Mouse (Mus musculus): Measurements from ENCODE around the gene Tmem107. TPM values are rescaled to one million over a fixed set of nuclear protein-coding genes. Genes with fewer than 3 reads are reported as not detected.
A peak's percentile ranks its signal among the peaks of the same experiment; 100 is the strongest.

Gene Tmem107
- polyA plus RNA-seq, 1 experiment from 2014 or later = 62.2 TPM

GRCm38 (mm10) chr11:69105227-69105626 is 34.6 kb downstream of the Tmem107 start:
- H3K4me3 ChIP-seq (ENCODE audit: low read length) = no peak overlapping the region
- no peak overlapping the region for H3K9ac ChIP-seq (ENCODE audit: low read depth, low read length)
- H3K27ac ChIP-seq (ENCODE audit: low read depth, low read length) = no peak overlapping the region
- no peaks in the 10 kb centered on the region for H3K9me3 ChIP-seq (ENCODE audit: control insufficient read depth, low read length)
- H3K36me3 ChIP-seq (ENCODE audit: control insufficient read depth, insufficient read depth, low read length) = peaks cover 84% of the 10 kb centered on the region
- no peaks in the 10 kb centered on the region for H3K27me3 ChIP-seq (ENCODE audit: control insufficient read depth, insufficient read depth, low read length)
- no peak for ATAC-seq (ENCODE audit: low FRiP score, low TSS enrichment)
- WGBS = 90% methylated on average over 6 of the region's 6 CpGs
- peaks cover 6% of the 10 kb centered on the region for H3K4me1 ChIP-seq (ENCODE audit: control insufficient read depth, insufficient read depth, low read length)
- no peak overlapping the region for H3K4me2 ChIP-seq (replicated peaks; ENCODE audit: low read depth, low read length)

GRCm38 (mm10) chr11:69105796-69106195 is 35.2 kb downstream of the Tmem107 start:
- no peak for ATAC-seq (ENCODE audit: low FRiP score, low TSS enrichment)
- H3K27ac ChIP-seq (ENCODE audit: low read depth, low read length) = no peak overlapping the region
- WGBS = 83% methylated on average over 2 of the region's 2 CpGs
- peaks cover 81% of the 10 kb centered on the region for H3K36me3 ChIP-seq (ENCODE audit: control insufficient read depth, insufficient read depth, low read length)
- no peak overlapping the region for H3K9ac ChIP-seq (ENCODE audit: low read depth, low read length)
- H3K27me3 ChIP-seq (ENCODE audit: control insufficient read depth, insufficient read depth, low read length) = no peaks in the 10 kb centered on the region
- H3K9me3 ChIP-seq (ENCODE audit: control insufficient read depth, low read length) = no peaks in the 10 kb centered on the region
- H3K4me3 ChIP-seq (ENCODE audit: low read length) = no peak overlapping the region
- peaks cover under 1% of the 10 kb centered on the region for H3K4me1 ChIP-seq (ENCODE audit: control insufficient read depth, insufficient read depth, low read length)
- H3K4me2 ChIP-seq (replicated peaks; ENCODE audit: low read depth, low read length) = no peak overlapping the region

- Histone ChIP-seq H3K4me1 (ENCODE audit: control insufficient read depth, insufficient read depth, low read length) (no peaks in the 10 kb centered on the region), H3K27me3 (ENCODE audit: control insufficient read depth, insufficient read depth, low read length) (no peaks in the 10 kb centered on the region), H3K36me3 (ENCODE audit: control insufficient read depth, insufficient read depth, low read length) (peaks cover 76% of the 10 kb centered on the region), H3K9me3 (ENCODE audit: control insufficient read depth, low read length) (no peaks in the 10 kb centered on the region), H3K27ac (ENCODE audit: low read depth, low read length) (no peak overlapping the region), H3K4me2 (replicated peaks; ENCODE audit: low read depth, low read length) (no peak overlapping the region), H3K4me3 (ENCODE audit: low read length) (no peak overlapping the region), H3K9ac (ENCODE audit: low read depth, low read length) (no peak overlapping the region)
- WGBS = 94% methylated on average over 11 of the region's 11 CpGs
- ATAC-seq (ENCODE audit: low FRiP score, low TSS enrichment) = no peak
These were observed 35.7 kb downstream of the Tmem107 start for GRCm38 (mm10) chr11:69106299-69106698.

GRCm38 (mm10) chr11:69106842-69107241 is 36.2 kb downstream of the Tmem107 start:
- ATAC-seq (ENCODE audit: low FRiP score, low TSS enrichment) = no peak
- Histone ChIP-seq H3K36me3 (ENCODE audit: control insufficient read depth, insufficient read depth, low read length) (peaks cover 71% of the 10 kb centered on the region), H3K27ac (ENCODE audit: low read depth, low read length) (no peak overlapping the region), H3K4me3 (ENCODE audit: low read length) (no peak overlapping the region), H3K27me3 (ENCODE audit: control insufficient read depth, insufficient read depth, low read length) (no peaks in the 10 kb centered on the region), H3K4me1 (ENCODE audit: control insufficient read depth, insufficient read depth, low read length) (no peaks in the 10 kb centered on the region), H3K9me3 (ENCODE audit: control insufficient read depth, low read length) (no peaks in the 10 kb centered on the region), H3K9ac (ENCODE audit: low read depth, low read length) (no peak overlapping the region), H3K4me2 (replicated peaks; ENCODE audit: low read depth, low read length) (no peak overlapping the region)
- 90% methylated on average over 11 of the region's 11 CpGs for WGBS

GRCm38 (mm10) chr11:69107676-69108075 is 37.1 kb downstream of the Tmem107 start:
- peaks cover 4% of the 10 kb centered on the region; the same call in 1 of the 2 replicates for H3K27me3 ChIP-seq (ENCODE audit: control insufficient read depth, insufficient read depth, low read length)
- H3K4me2 ChIP-seq (replicated peaks; ENCODE audit: low read depth, low read length) = no peak overlapping the region
- H3K9me3 ChIP-seq (ENCODE audit: control insufficient read depth, low read length) = no peaks in the 10 kb centered on the region
- no peak overlapping the region for H3K9ac ChIP-seq (ENCODE audit: low read depth, low read length)
- no peak overlapping the region for H3K4me3 ChIP-seq (ENCODE audit: low read length)
- H3K36me3 ChIP-seq (ENCODE audit: control insufficient read depth, insufficient read depth, low read length) = peaks cover 62% of the 10 kb centered on the region
- no peaks in the 10 kb centered on the region for H3K4me1 ChIP-seq (ENCODE audit: control insufficient read depth, insufficient read depth, low read length)
- WGBS = 90% methylated on average over 11 of the region's 11 CpGs
- ATAC-seq (ENCODE audit: low FRiP score, low TSS enrichment) = no peak
- no peak overlapping the region for H3K27ac ChIP-seq (ENCODE audit: low read depth, low read length)

GRCm38 (mm10) chr11:69108223-69108622 is 37.6 kb downstream of the Tmem107 start:
- no peak overlapping the region for H3K4me2 ChIP-seq (replicated peaks; ENCODE audit: low read depth, low read length)
- H3K9me3 ChIP-seq (ENCODE audit: control insufficient read depth, low read length) = no peaks in the 10 kb centered on the region
- H3K36me3 ChIP-seq (ENCODE audit: control insufficient read depth, insufficient read depth, low read length) = peaks cover 57% of the 10 kb centered on the region
- H3K27me3 ChIP-seq (ENCODE audit: control insufficient read depth, insufficient read depth, low read length) = peaks cover 4% of the 10 kb centered on the region; the same call in 1 of the 2 replicates
- no peak overlapping the region for H3K27ac ChIP-seq (ENCODE audit: low read depth, low read length)
- WGBS = 84% methylated on average over 9 of the region's 9 CpGs
- H3K4me3 ChIP-seq (ENCODE audit: low read length) = no peak overlapping the region
- H3K4me1 ChIP-seq (ENCODE audit: control insufficient read depth, insufficient read depth, low read length) = no peaks in the 10 kb centered on the region
- ATAC-seq (ENCODE audit: low FRiP score, low TSS enrichment) = no peak
- H3K9ac ChIP-seq (ENCODE audit: low read depth, low read length) = no peak overlapping the region

GRCm38 (mm10) chr11:69109032-69109900 is 38.7 kb downstream of the Tmem107 start:
- Histone ChIP-seq H3K4me2 (replicated peaks; ENCODE audit: low read depth, low read length) (no peak overlapping the region), H3K27ac (ENCODE audit: low read depth, low read length) (no peak overlapping the region), H3K36me3 (ENCODE audit: control insufficient read depth, insufficient read depth, low read length) (peaks cover 46% of the 10 kb centered on the region), H3K9ac (ENCODE audit: low read depth, low read length) (no peak overlapping the region), H3K9me3 (ENCODE audit: control insufficient read depth, low read length) (no peaks in the 10 kb centered on the region), H3K4me3 (ENCODE audit: low read length) (no peak overlapping the region), H3K27me3 (ENCODE audit: control insufficient read depth, insufficient read depth, low read length) (peaks cover 4% of the 10 kb centered on the region; the same call in 1 of the 2 replicates), H3K4me1 (ENCODE audit: control insufficient read depth, insufficient read depth, low read length) (no peaks in the 10 kb centered on the region)
- peak; percentile 21; the same call in 1 of the 2 replicates for ATAC-seq (ENCODE audit: low FRiP score, low TSS enrichment)
- WGBS = 85% methylated on average over 13 of the region's 13 CpGs

- H3K4me1 ChIP-seq (ENCODE audit: control insufficient read depth, insufficient read depth, low read length) = no peaks in the 10 kb centered on the region
- no peak overlapping the region for H3K27ac ChIP-seq (ENCODE audit: low read depth, low read length)
- ATAC-seq (ENCODE audit: low FRiP score, low TSS enrichment) = peak; percentile 77
- peaks cover 34% of the 10 kb centered on the region for H3K36me3 ChIP-seq (ENCODE audit: control insufficient read depth, insufficient read depth, low read length)
- peak overlapping the region; percentile 58 for H3K4me3 ChIP-seq (ENCODE audit: low read length)
- H3K27me3 ChIP-seq (ENCODE audit: control insufficient read depth, insufficient read depth, low read length) = peaks cover 4% of the 10 kb centered on the region; the same call in 1 of the 2 replicates
- H3K4me2 ChIP-seq (replicated peaks; ENCODE audit: low read depth, low read length) = peak overlapping the region; percentile 51
- peak overlapping the region; percentile 38; the same call in 1 of the 2 replicates for H3K9ac ChIP-seq (ENCODE audit: low read depth, low read length)
- under 1% methylated on average over 30 of the region's 30 CpGs for WGBS
- no peaks in the 10 kb centered on the region for H3K9me3 ChIP-seq (ENCODE audit: control insufficient read depth, low read length)
These were observed 39.9 kb downstream of the Tmem107 start for GRCm38 (mm10) chr11:69110319-69111046.
